Comparison of ENCODE assay signal across 8 mouse cellular contexts in the genomic region with DNA sequence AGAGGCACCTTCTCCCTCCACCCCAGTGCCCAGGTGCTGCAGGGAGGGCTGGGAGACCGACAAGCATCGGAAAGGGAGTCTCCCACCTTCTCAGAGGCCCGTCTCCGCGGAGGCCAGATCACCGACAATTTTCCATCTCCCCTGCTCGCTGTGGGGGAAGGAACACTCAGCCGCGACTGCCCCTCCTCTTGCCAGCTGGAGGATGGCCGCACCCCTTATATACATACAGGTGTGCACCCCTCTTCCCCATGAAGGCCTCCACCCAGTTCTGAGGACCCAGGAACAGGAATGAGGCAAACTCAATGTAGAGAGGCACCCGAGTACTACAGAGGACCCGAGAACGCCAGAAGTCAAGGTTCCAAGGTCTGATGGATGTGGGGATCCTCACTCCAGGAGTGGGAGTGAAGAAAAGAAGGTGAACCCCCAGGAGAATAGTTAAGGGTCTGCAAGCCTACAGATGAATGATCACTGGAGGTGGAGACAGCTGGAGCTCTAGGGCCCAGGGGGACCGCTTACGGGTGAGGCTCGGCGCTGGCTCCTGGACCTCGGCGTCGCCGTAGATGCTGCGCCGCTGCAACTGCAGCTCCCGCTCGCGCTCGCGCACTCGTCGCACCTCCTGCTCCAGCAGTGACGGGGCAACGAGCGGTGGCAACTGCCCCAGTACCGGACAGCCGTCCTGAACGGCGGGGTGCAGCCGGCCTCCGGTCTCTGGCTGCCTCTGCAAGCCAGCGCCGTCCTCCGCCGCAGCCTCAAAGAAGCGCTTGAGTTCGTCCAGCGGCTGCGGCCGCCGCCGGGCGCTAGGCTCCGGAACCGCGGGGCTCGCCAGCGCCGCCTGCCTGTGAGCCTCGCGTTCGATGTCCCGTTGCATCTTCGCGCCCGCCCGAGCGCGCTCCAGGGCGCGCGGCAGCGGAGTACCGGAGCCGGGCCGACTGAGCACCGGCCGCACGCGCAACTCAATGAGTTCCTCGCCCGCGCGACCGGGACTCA. TPM values are rescaled to one million over a fixed set of nuclear protein-coding genes. Genes with fewer than 3 reads are reported as not detected.
DNase-seq lines count a peak whose midpoint lies in the region; ATAC-seq and TF ChIP-seq lines count a peak whose summit lies in the region.

No protein-coding gene starts in this region.

- ATAC-seq in Patski = peak; percentile 66
- ATAC-seq in forebrain, postnatal 0 days = peak; percentile 80
- peak; percentile 46 for ATAC-seq in hindbrain, embryonic 13.5 days (ENCODE audit: low FRiP score)
- peak; percentile 28; the same call in 1 of the 2 replicates for ATAC-seq in megakaryocyte-erythroid progenitor cell, adult 5-6 weeks (replicated peaks; ENCODE audit: low FRiP score, low TSS enrichment, poor library complexity, severe bottlenecking)
- no peak; the same call in 1 of the 2 replicates for ATAC-seq in monocyte, adult 5-6 weeks (replicated peaks; ENCODE audit: insufficient number of reproducible peaks, low FRiP score, low TSS enrichment, poor library complexity, severe bottlenecking)

- POLR2A ChIA-PET in Patski (lab: Charles Lee) = interaction anchor here (1.3 to 2.8 kb wide), 2 partner anchors 11 to 17 kb away, joined by 3 to 8 read pairs; a partner anchor contains a TSS

- no peaks in the 10 kb centered on the region for H3K9me3 ChIP-seq in forebrain, postnatal 0 days (ENCODE audit: low read length)
- H3K9me3 ChIP-seq in hindbrain, embryonic 13.5 days = no peaks in the 10 kb centered on the region

- CTCF ChIA-PET in Patski (lab: Charles Lee) = interaction anchor here (1.0 to 2.1 kb wide), 11 partner anchors 9 to 196 kb away, joined by 3 to 6 read pairs (median 4); no protein-coding TSS in a partner anchor

- 3% methylated on average over 82 of the region's 83 CpGs for WGBS in cerebellum, adult 2 months
- WGBS in forebrain, postnatal 0 days = 2% methylated on average over 82 of the region's 83 CpGs
- 2% methylated on average over 82 of the region's 83 CpGs for WGBS in hindbrain, embryonic 13.5 days
- WGBS in small intestine, adult 2 months = 1% methylated on average over 83 of the region's 83 CpGs

- no peak overlapping the region for H3K27ac ChIP-seq in cerebellum, adult 2 months (ENCODE audit: insufficient read depth, low read length)
- H3K27ac ChIP-seq in forebrain, postnatal 0 days (ENCODE audit: low read depth, low read length) = no peak overlapping the region
- no peak overlapping the region for H3K27ac ChIP-seq in hindbrain, embryonic 13.5 days
- H3K27ac ChIP-seq in small intestine, adult 2 months (ENCODE audit: insufficient read depth, low read depth, low read length) = no peak overlapping the region; the same call in 1 of the 2 replicates

- H3K4me1 ChIP-seq in cerebellum, adult 2 months (ENCODE audit: control insufficient read depth, insufficient read depth, low read length) = peaks cover 8% of the 10 kb centered on the region; the same call in 1 of the 2 replicates
- peaks cover 12% of the 10 kb centered on the region; the same call in 1 of the 2 replicates for H3K4me1 ChIP-seq in forebrain, postnatal 0 days (ENCODE audit: insufficient read depth)
- peaks cover 27% of the 10 kb centered on the region for H3K4me1 ChIP-seq in hindbrain, embryonic 13.5 days (replicated peaks)
- peaks cover 12% of the 10 kb centered on the region for H3K4me1 ChIP-seq in small intestine, adult 2 months (ENCODE audit: control insufficient read depth, insufficient read depth, insufficient read length, low read length)

- peak overlapping the region; percentile 47 for H3K9ac ChIP-seq in forebrain, postnatal 0 days
- H3K9ac ChIP-seq in hindbrain, embryonic 13.5 days = peak overlapping the region; percentile 77

- H3K4me3 ChIP-seq in cerebellum, adult 2 months (replicated peaks; ENCODE audit: insufficient read depth, low read depth, low read length) = peak overlapping the region; percentile 23
- H3K4me3 ChIP-seq in forebrain, postnatal 0 days (ENCODE audit: low read depth, low read length) = peak overlapping the region; percentile 57
- H3K4me3 ChIP-seq in hindbrain, embryonic 13.5 days = peak overlapping the region; percentile 56
- peak overlapping the region; percentile 80 for H3K4me3 ChIP-seq in small intestine, adult 2 months (ENCODE audit: low read depth, low read length)

- H3K4me2 ChIP-seq in forebrain, postnatal 0 days (ENCODE audit: low read depth) = peak overlapping the region; percentile 97
- peak overlapping the region; percentile 98 for H3K4me2 ChIP-seq in hindbrain, embryonic 13.5 days

- no peak for DNase-seq in Patski (ENCODE audit: low read depth, low spot score)
- peak; percentile 73 to 77 for DNase-seq in cerebellum, adult 2 months
- peak; percentile 81 for DNase-seq in forebrain, postnatal 0 days
- DNase-seq in left cerebral cortex, postnatal 4 days = peak; percentile 65

- no peaks in the 10 kb centered on the region for H3K36me3 ChIP-seq in forebrain, postnatal 0 days (ENCODE audit: insufficient read depth)
- H3K36me3 ChIP-seq in hindbrain, embryonic 13.5 days = no peaks in the 10 kb centered on the region
- no peaks in the 10 kb centered on the region for H3K36me3 ChIP-seq in small intestine, adult 2 months (ENCODE audit: control insufficient read depth, insufficient read depth, low read length)

- in situ Hi-C loops in Patski (cut with MboI; ENCODE audit: low pct_unique_long_range_greater_than_20kb) = loop anchor here (5.0 to 25.0 kb wide), 2 partner anchors 51 to 651 kb away; a partner anchor contains a TSS

- TF ChIP-seq POLR2A in cerebellum, adult 2 months (IDR thresholded peaks at IDR 0.05; ENCODE audit: borderline replicate concordance, insufficient read depth, low read length) = no peak
- TF ChIP-seq POLR2A in small intestine, adult 2 months (IDR thresholded peaks at IDR 0.05; ENCODE audit: low read depth, low read length) = no peak

- H3K27me3 ChIP-seq in Patski = no peaks in the 10 kb centered on the region
- peaks cover 3% of the 10 kb centered on the region; the same call in 1 of the 2 replicates for H3K27me3 ChIP-seq in cerebellum, adult 2 months (ENCODE audit: control insufficient read depth, insufficient read depth, low read length)
- H3K27me3 ChIP-seq in forebrain, postnatal 0 days (ENCODE audit: insufficient read depth, low read length) = peaks cover 15% of the 10 kb centered on the region
- H3K27me3 ChIP-seq in hindbrain, embryonic 13.5 days = peaks cover 47% of the 10 kb centered on the region
- H3K27me3 ChIP-seq in small intestine, adult 2 months (ENCODE audit: control insufficient read depth, insufficient read depth, low read length) = peaks cover 25% of the 10 kb centered on the region

- no peak for TF ChIP-seq CTCF in Patski (IDR thresholded peaks at IDR 0.05)
- peak; percentile 51; the same call in 1 of the 2 replicates for TF ChIP-seq CTCF in cerebellum, adult 2 months (IDR thresholded peaks at IDR 0.05; ENCODE audit: borderline replicate concordance, insufficient read depth, low read depth, low read length)
- TF ChIP-seq CTCF in forebrain, postnatal 0 days (IDR thresholded peaks at IDR 0.05; ENCODE audit: low read depth) = peak; percentile 76
- peak; percentile 53 for TF ChIP-seq CTCF in small intestine, adult 2 months (IDR thresholded peaks at IDR 0.05; ENCODE audit: extremely low read depth, insufficient read length, insufficient replicate concordance, low read depth, low read length)

- intact Hi-C loops in left cerebral cortex, postnatal 4 days (cut with DNase I) = loop anchor here (10.0 kb wide), 1 partner anchor 174 kb away; a partner anchor contains a TSS

RNA-seq across cellular contexts. Expression of a gene that starts 1.1 kb away (rescaled TPM):
- polyA plus RNA-seq in Patski (2021) = 4.9 TPM
- 4.6 and 7.8 TPM in 2 replicates for polyA plus RNA-seq in cerebellum, adult 2 months (2012; rRNA removed)
- not detected in 2 replicates for total RNA-seq in forebrain, postnatal 0 days (2014; rRNA removed)
- 0.38 and 1.2 TPM in 2 replicates for polyA plus RNA-seq in forebrain, postnatal 0 days (2015; fragmentation: Nextera tagmentation; extraction: Ambion mirVana)
- polyA plus RNA-seq in hindbrain, embryonic 13.5 days (2015; fragmentation: Nextera tagmentation; extraction: Ambion mirVana) = 0.68 TPM in 1 of 2 replicates, not detected in the other
- total RNA-seq in left cerebral cortex, postnatal 4 days (2021) = not detected
- total RNA-seq in megakaryocyte-erythroid progenitor cell, adult 5-6 weeks (2014; fragmentation: Nextera tagmentation) = not detected in 2 replicates
- not detected in 2 replicates for total RNA-seq in megakaryocyte-erythroid progenitor cell, adult 5-6 weeks (2017)
- 9.1 and 13.5 TPM in 2 replicates for polyA plus RNA-seq in small intestine, adult 2 months (2012; rRNA removed)
- not detected in 3 replicates for total RNA-seq in monocyte, adult 5-6 weeks (2017)

RNA-seq across cellular contexts. Expression of a gene that starts 9.6 kb away (rescaled TPM):
- polyA plus RNA-seq in Patski (2021) = 1.3 TPM
- 0.11 and 0.14 TPM in 2 replicates for polyA plus RNA-seq in cerebellum, adult 2 months (2012; rRNA removed)
- total RNA-seq in forebrain, postnatal 0 days (2014; rRNA removed) = 0.15 and 0.81 TPM in 2 replicates
- 0.36 and 0.86 TPM in 2 replicates for polyA plus RNA-seq in forebrain, postnatal 0 days (2015; fragmentation: Nextera tagmentation; extraction: Ambion mirVana)
- 0.65 and 0.71 TPM in 2 replicates for polyA plus RNA-seq in hindbrain, embryonic 13.5 days (2015; fragmentation: Nextera tagmentation; extraction: Ambion mirVana)
- total RNA-seq in left cerebral cortex, postnatal 4 days (2021) = 1 to 10 TPM in 1 of 2 experiments, under 1 TPM in 1; 0.46 to 1.1 TPM
- total RNA-seq in megakaryocyte-erythroid progenitor cell, adult 5-6 weeks (2014; fragmentation: Nextera tagmentation) = 1.4 and 2.3 TPM in 2 replicates
- total RNA-seq in megakaryocyte-erythroid progenitor cell, adult 5-6 weeks (2017) = 0.76 and 2.3 TPM in 2 replicates
- polyA plus RNA-seq in small intestine, adult 2 months (2012; rRNA removed) = 0.30 and 0.91 TPM in 2 replicates
- total RNA-seq in monocyte, adult 5-6 weeks (2017) = not detected in 3 replicates

RNA-seq across cellular contexts. Expression of a gene that starts 10.4 kb away (rescaled TPM):
- 48.0 TPM for polyA plus RNA-seq in Patski (2021)
- polyA plus RNA-seq in cerebellum, adult 2 months (2012; rRNA removed) = 2.8 and 4.1 TPM in 2 replicates
- total RNA-seq in forebrain, postnatal 0 days (2014; rRNA removed) = 2.7 and 5.4 TPM in 2 replicates
- polyA plus RNA-seq in forebrain, postnatal 0 days (2015; fragmentation: Nextera tagmentation; extraction: Ambion mirVana) = 2.8 and 4.3 TPM in 2 replicates
- polyA plus RNA-seq in hindbrain, embryonic 13.5 days (2015; fragmentation: Nextera tagmentation; extraction: Ambion mirVana) = 5.9 and 6.8 TPM in 2 replicates
- 10 to 100 TPM; 13.2 to 15.5 TPM for total RNA-seq in left cerebral cortex, postnatal 4 days (2021)
- total RNA-seq in megakaryocyte-erythroid progenitor cell, adult 5-6 weeks (2014; fragmentation: Nextera tagmentation) = not detected in 2 replicates
- 0.30 TPM in 1 of 2 replicates, not detected in the other for total RNA-seq in megakaryocyte-erythroid progenitor cell, adult 5-6 weeks (2017)
- polyA plus RNA-seq in small intestine, adult 2 months (2012; rRNA removed) = 0.11 and 0.15 TPM in 2 replicates
- 0.19 to 0.95 TPM in 2 of 3 replicates, not detected in the other for total RNA-seq in monocyte, adult 5-6 weeks (2017)

RNA-seq across cellular contexts. Expression of a gene that starts 13.4 kb away (rescaled TPM):
- polyA plus RNA-seq in Patski (2021) = 42.5 TPM
- 50.5 and 55.1 TPM in 2 replicates for polyA plus RNA-seq in cerebellum, adult 2 months (2012; rRNA removed)
- total RNA-seq in forebrain, postnatal 0 days (2014; rRNA removed) = 116 and 117 TPM in 2 replicates
- polyA plus RNA-seq in forebrain, postnatal 0 days (2015; fragmentation: Nextera tagmentation; extraction: Ambion mirVana) = 6.7 and 6.9 TPM in 2 replicates
- polyA plus RNA-seq in hindbrain, embryonic 13.5 days (2015; fragmentation: Nextera tagmentation; extraction: Ambion mirVana) = 8.2 and 9.3 TPM in 2 replicates
- 10 to 100 TPM; 82.8 to 83.9 TPM for total RNA-seq in left cerebral cortex, postnatal 4 days (2021)
- 103 and 123 TPM in 2 replicates for total RNA-seq in megakaryocyte-erythroid progenitor cell, adult 5-6 weeks (2014; fragmentation: Nextera tagmentation)
- total RNA-seq in megakaryocyte-erythroid progenitor cell, adult 5-6 weeks (2017) = 57.4 and 79.8 TPM in 2 replicates
- polyA plus RNA-seq in small intestine, adult 2 months (2012; rRNA removed) = 17.1 and 35.1 TPM in 2 replicates
- 26.3 to 44.6 TPM (median 35.4 TPM) in 3 replicates for total RNA-seq in monocyte, adult 5-6 weeks (2017)

RNA-seq across cellular contexts. Expression of a gene that starts 31.5 kb away (rescaled TPM):
- 0.18 TPM for polyA plus RNA-seq in Patski (2021)
- 0.17 and 0.21 TPM in 2 replicates for polyA plus RNA-seq in cerebellum, adult 2 months (2012; rRNA removed)
- total RNA-seq in forebrain, postnatal 0 days (2014; rRNA removed) = 0.31 and 0.86 TPM in 2 replicates
- polyA plus RNA-seq in forebrain, postnatal 0 days (2015; fragmentation: Nextera tagmentation; extraction: Ambion mirVana) = 0.29 and 0.45 TPM in 2 replicates
- 0.22 and 0.66 TPM in 2 replicates for polyA plus RNA-seq in hindbrain, embryonic 13.5 days (2015; fragmentation: Nextera tagmentation; extraction: Ambion mirVana)
- 1 to 10 TPM; 1.5 to 1.6 TPM for total RNA-seq in left cerebral cortex, postnatal 4 days (2021)
- total RNA-seq in megakaryocyte-erythroid progenitor cell, adult 5-6 weeks (2014; fragmentation: Nextera tagmentation) = 16.0 and 24.2 TPM in 2 replicates
- total RNA-seq in megakaryocyte-erythroid progenitor cell, adult 5-6 weeks (2017) = 4.5 TPM in 2 replicates
- polyA plus RNA-seq in small intestine, adult 2 months (2012; rRNA removed) = 2.3 and 5.5 TPM in 2 replicates
- 7.4 to 27.0 TPM (median 8.4 TPM) in 3 replicates for total RNA-seq in monocyte, adult 5-6 weeks (2017)

Comparison
In these comparisons a context has a peak if more than half of its experiments do, and no peak if none do; other contexts are left out.
1. H3K4me3 ChIP-seq: peak in every context shown above with its lines; median percentile 80 in small intestine, adult 2 months; 57 in forebrain, postnatal 0 days; 56 in hindbrain, embryonic 13.5 days; 23 in cerebellum, adult 2 months.